Comparison of ENCODE assay signal across 10 mouse cellular contexts in the genomic region with DNA sequence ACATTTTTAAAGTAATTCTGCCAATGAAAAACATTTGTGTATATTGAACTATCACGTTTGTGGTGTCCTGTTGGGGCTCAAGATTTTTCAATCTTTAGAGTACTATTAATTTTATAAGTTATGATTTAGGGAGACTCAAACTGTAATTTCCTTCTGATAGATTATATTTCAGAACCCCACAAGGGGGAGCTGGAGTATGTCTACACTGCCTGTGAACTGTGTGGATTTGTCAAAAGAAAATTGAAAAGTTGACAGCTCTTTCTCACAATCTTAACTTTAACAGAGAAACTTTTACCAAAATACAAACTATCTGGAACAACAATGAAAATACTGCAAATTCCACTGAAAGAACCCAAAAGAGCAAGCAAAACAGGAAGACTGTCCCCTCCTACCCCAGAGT.
DNase-seq lines count a peak whose midpoint lies in the region; ATAC-seq lines count a peak whose summit lies in the region.
"Had no signal": no experiment of that assay in that cellular context is flagged by ENCODE, and none has a peak within 500 bp of the region (broad histone marks: within the 10 kb centered on the region; RNA-seq: fewer than 3 reads in every experiment).

No protein-coding gene starts in this region.

- no peak overlapping the region for H3K4me2 ChIP-seq in midbrain, embryonic 14.5 days (ENCODE audit: low read length)

- H3K9ac ChIP-seq in midbrain, embryonic 14.5 days (replicated peaks; ENCODE audit: low read length): no peak overlapping the region

- H3K27ac ChIP-seq in midbrain, embryonic 14.5 days (replicated peaks; ENCODE audit: low read depth, low read length): no peak overlapping the region
- no peak overlapping the region for H3K27ac ChIP-seq in midbrain, embryonic 10.5 days (replicated peaks)

- H3K4me1 ChIP-seq in midbrain, embryonic 14.5 days (ENCODE audit: control insufficient read depth, insufficient read depth, low read length): no peaks in the 10 kb centered on the region
- H3K4me1 ChIP-seq in midbrain, embryonic 10.5 days: 0 out of 2 replicates have a peak, but pooled peaks cover 9% of the 10 kb centered on the region

- no peaks in the 10 kb centered on the region for H3K9me3 ChIP-seq in midbrain, embryonic 14.5 days (ENCODE audit: control insufficient read depth, low read length)
- no peaks in the 10 kb centered on the region for H3K9me3 ChIP-seq in midbrain, embryonic 10.5 days (replicated peaks)

- H3K36me3 ChIP-seq in midbrain, embryonic 14.5 days (ENCODE audit: control insufficient read depth, insufficient read depth, low read length): peaks cover 19% of the 10 kb centered on the region
- peaks cover 51% of the 10 kb centered on the region for H3K36me3 ChIP-seq in midbrain, embryonic 10.5 days

- WGBS in midbrain, embryonic 14.5 days: 90% methylated on average over 1 of the region's 1 CpGs
- WGBS in midbrain, embryonic 10.5 days: 82% methylated on average over 1 of the region's 1 CpGs

- no peak for ATAC-seq in midbrain, embryonic 14.5 days (ENCODE audit: low FRiP score, low TSS enrichment)
- no peak for ATAC-seq in megakaryocyte, adult 5-6 weeks (ENCODE audit: poor library complexity, severe bottlenecking)
- ATAC-seq: activated CD4-positive, CD25-positive, alpha-beta regulatory T cell, adult 4 months had no signal

- peak; percentile 44 for DNase-seq in heart, adult 8-10 months (ENCODE audit: low spot score)
- no peak for DNase-seq in heart, adult 18-20 months
- peak; percentile 76 for DNase-seq in midbrain, embryonic 14.5 days
- DNase-seq in midbrain, embryonic 10.5 days (ENCODE audit: low spot score): no peak
- peak; percentile 20 for DNase-seq in brain, embryonic 18.5 days (ENCODE audit: low read depth, low spot score)
- DNase-seq in retina, postnatal 1 day: peak; percentile 22
- DNase-seq in left cerebral cortex, adult 18-20 months (ENCODE audit: low spot score in 2 of 2): no peak

- H3K27me3 ChIP-seq in midbrain, embryonic 14.5 days (ENCODE audit: control insufficient read depth, insufficient read depth, low read length): no peaks in the 10 kb centered on the region
- no peaks in the 10 kb centered on the region for H3K27me3 ChIP-seq in midbrain, embryonic 10.5 days (ENCODE audit: low read depth, poor library complexity, severe bottlenecking)

- no peak overlapping the region for H3K4me3 ChIP-seq in midbrain, embryonic 14.5 days (replicated peaks; ENCODE audit: low read depth, low read length)
- no peak overlapping the region for H3K4me3 ChIP-seq in midbrain, embryonic 10.5 days
- H3K4me3 ChIP-seq: myocyte had no signal

Comparison
In these comparisons a context has a peak if more than half of its experiments do, and no peak if none do; other contexts are left out.
1. DNase-seq: peak in heart, adult 8-10 months (single experiment), midbrain, embryonic 14.5 days (single experiment), brain, embryonic 18.5 days (single experiment) and retina, postnatal 1 day (single experiment); none in heart, adult 18-20 months (0 of 2), midbrain, embryonic 10.5 days (single experiment) and left cerebral cortex, adult 18-20 months (0 of 2).